Mouse (Mus musculus) spleen, postnatal 14 days (tissue): ENCODE measurements around the gene Calcoco1.

Experiments used
- DNase-seq, 2 experiments: peaks; one replicate each; pipeline ENCODE4 v3.0.0; 2021 to 2022; ENCODE audit warnings: low spot score in 2 of 2

Gene Calcoco1

GRCm38 (mm10) chr15:102737092-102737491 lies 15.1 kb upstream of the Calcoco1 start:
- no peak for DNase-seq

DNA sequence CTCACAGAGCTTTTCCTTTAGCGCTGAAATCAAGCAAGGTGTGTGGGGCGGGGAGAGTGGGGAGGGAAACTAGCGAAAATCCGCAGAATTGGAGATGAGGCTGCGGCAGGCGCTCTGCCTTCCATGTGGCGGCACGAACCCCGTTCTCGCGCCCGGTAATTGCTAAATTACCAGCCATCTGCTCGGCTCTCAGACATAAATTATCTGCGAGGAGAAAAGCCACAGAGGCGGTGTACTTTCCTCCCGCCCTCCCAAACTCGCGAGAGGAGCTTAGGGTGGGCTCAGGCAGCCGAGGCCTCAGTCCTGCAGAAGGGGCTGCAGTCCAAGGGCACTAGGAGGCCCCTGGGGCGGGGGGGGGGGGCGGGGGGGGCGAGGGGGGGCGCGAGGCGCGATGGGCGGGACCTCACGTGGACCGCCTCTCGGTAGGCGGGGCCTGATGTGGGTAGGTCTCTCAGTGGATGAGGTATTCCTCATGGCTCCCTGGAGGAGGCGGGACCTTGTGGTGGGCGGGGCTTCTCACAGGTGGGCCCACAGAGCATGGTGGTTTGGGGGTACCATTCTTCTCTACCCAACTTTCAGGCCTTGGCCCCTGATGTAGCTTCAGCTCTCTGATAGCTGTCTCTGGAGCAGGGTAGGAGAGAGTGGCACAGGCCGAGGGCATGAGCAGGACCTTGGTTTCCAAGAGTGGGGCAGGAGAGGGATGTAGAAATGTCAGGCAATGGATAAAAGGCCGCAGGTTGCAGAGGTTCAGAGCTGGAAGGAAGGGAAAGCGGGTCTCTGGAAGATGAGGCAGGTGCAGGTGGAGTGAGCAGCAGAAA lies 14.4 kb upstream of the Calcoco1 start:
- DNase-seq, result no peak

DNA sequence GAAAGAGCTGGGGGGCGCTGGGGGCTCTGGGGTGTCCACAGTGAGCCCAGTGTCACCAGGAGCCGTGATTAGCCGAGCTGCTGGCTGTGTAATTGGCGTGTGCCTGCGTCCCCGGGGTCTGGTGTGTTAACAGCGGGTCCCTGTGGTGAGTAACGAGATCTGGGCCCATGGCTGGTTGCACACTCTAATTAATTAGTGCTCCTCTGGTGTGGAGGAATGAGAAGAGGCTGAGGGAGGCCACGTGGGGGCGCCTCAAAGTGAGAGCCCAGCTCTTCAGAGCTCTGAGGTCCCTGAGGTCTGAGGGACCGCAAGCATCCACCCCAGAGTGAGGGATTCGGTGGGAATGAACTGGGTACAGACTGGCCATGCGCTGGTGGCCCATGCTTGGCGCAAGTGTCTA lies 13.1 kb upstream of the Calcoco1 start:
- DNase-seq, result no peak

DNA sequence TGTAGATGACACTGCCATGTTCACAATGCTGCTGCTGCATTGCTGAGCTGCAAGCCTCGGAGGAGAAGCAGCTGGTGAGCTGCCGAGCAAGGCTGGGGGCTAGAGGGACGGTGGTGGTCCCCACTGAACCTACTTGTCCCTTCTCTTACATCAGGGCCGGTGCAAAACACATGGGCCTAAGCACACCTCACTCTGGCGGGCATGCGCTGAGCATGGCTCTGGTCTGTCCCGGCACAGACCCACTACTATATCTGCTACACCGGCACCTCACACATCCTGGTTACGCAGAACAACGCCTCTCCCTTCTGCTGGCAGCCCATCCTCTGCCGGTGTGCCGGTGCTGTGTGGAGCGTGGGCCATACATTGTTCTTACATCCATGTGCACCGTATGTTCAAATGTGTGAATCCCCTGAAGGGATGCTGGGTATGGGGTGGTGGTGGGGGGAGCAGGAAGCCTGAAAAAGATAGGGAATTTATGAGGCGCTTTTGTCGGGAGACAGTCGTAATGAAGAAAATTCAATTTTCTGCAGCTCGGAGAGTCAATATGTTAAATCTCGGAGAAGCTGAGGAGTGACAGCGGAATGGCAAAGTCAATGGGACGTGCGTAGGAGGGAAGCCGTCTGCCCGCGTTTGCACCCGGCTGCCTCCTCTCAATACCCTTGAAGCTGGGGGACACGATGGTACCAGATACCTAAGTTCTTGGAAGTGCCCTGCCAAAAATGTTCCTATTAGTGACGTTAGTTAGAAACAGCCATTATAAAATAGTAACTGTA lies 12.0 kb upstream of the Calcoco1 start:
- no peak for DNase-seq

- no peak for DNase-seq
Measured at GRCm38 (mm10) chr15:102733233-102733632, 11.3 kb upstream of the Calcoco1 start.

GRCm38 (mm10) chr15:102732406-102732805 lies 10.4 kb upstream of the Calcoco1 start:
- no peak for DNase-seq

- no peak for DNase-seq
Measured at GRCm38 (mm10) chr15:102727951-102728350, 6.0 kb upstream of the Calcoco1 start.

- DNase-seq, result no peak
Measured at GRCm38 (mm10) chr15:102723358-102724135, 1.6 kb upstream of the Calcoco1 start.

DNA sequence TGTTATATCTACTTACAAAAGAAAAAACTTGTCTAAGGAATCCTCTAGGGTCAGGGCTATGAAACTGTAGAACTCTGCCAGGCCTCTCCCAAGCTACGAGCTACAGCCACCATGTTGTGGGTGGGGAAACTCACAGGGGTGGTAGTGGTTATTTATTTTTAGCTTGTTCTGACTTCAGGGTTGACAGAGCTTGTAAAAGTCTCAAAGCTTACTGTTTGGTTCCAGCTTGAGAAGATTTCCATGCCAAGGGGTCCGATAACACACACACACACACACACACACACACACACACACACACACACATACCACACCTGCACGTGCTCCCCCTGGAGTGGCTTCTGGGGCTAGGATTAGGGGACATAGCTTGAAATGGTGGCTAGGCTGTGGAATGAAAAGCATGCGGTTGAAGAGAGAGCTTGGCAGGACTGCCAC lies 538 bp upstream of the Calcoco1 start:
- no peak for DNase-seq

GRCm38 (mm10) chr15:102721016-102721898 lies 721 bp downstream of the Calcoco1 start:
- no peak for DNase-seq

DNA sequence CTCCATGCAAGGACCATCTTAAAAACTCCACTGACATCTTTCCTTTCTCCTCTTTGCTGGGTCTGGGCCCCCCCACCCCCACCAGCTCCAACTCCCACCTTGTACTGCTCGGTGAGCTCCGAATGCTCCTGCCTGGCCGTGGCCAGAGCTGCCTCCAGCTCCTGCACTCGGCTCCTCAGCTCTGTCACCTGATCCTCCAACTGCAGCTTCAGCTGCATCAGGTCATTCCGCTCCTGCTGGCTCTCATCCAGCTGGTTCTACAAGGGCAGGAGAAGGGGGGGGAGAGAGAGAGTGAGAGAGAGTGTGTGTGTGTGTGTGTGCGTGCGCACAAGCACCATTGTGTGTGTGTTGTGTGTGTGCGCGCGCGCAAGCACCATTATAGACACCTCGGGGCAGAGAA lies 5.8 kb downstream of the Calcoco1 start:
- no peak for DNase-seq

DNA sequence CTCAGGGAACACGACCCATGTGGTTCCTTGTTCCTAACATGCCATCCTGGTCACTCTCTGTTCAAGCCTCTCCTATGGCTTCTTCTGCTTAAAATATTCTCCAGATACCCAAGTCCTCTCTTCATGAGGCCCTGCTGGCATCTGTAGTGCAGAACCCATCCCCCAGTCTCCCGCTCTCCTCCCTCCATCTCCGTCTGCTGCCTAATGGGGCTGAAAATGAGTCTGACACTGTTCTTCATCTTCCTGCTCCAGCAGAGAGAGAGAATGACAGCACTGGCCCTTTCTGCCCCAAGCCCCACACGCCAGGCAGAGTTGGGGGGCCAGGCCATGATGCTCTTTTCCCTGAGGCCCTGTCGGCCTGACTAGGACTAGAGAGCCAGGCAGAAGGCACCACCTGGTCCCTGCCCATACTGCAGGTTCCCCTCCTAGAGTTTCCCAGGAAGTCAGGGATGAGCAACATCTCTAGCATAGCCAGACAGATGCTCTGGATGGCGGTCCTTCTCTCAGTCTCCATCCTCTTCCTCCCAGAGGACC lies 14.2 kb downstream of the Calcoco1 start:
- no peak for DNase-seq

GRCm38 (mm10) chr15:102705923-102706503 lies 16.0 kb downstream of the Calcoco1 start:
- DNase-seq, result no peak

DNA sequence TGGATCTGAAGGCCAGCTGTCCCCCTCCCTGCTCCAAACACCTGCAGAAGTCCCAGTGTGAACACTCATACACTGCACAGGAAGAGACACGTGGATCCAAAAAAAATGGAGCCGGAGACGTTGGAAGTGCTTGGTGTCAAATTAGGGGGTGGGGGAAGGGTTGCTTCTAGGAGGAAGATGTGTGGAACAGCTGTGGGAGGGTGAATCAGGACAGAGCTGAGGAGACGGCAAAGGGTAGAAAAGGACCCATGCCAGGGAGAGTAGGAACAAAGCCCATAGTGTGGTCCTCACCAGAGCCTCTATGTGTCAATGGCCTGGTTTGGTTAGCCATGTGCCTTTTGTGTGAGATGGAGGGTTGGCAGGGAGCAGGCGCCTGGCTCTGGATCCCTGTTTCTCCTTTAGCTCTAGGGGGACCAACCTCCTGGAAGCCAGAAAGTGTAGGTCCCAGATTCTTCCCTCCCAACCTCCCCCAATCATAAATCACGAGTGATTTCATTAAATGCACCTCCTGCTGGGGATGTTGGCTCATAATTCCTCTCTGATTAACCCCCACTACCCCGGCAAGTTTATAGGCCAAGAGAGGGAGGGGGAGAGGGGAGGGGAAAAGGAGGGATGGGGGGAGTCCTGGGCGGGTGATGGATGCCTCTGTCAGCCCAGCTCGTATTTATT lies 16.6 kb downstream of the Calcoco1 start:
- DNase-seq, result no peak

GRCm38 (mm10) chr15:102704806-102705205 lies 17.2 kb downstream of the Calcoco1 start:
- no peak for DNase-seq

DNA sequence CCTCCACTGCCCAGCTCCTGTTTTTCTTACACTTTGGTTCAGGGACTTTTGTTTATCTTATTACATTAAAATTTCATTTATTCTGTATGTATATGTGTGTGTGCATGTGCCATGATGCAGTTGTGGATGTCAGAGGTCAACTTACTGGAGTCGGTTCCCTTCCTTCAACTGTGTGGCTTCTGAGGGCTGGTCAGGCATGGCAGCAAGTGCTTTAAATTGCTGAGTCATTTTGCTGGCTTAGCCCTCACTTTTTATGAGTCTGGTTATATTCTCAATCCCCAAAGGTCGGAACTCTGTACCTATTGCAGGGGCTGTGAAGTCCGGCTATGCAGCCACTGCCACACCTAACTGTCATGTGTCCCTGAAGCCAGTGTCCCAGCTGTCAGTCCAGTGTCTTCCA lies 19.0 kb downstream of the Calcoco1 start:
- DNase-seq, result no peak

- peak; percentile 29 to 52 for DNase-seq
Measured at GRCm38 (mm10) chr15:102698193-102698592, 23.8 kb downstream of the Calcoco1 start.

DNA sequence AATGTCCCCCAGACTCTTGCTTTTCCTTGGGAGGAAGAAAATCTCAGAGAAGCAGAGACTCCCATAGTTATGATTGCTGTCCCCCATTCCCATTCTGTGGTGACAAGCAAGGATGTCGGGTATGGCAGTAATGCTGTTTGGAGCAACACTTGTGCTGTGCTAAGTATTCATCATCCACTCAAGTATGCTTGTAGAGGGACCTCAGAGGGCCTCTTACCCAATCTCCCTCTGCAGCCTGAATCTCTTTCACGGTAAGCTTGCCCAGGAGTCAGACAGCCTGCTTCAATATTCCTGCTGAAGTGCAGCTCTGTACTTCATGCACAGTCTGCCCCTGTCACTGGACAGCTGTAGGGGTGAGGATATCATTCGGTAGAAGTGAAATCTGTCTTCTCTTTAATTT lies 25.1 kb downstream of the Calcoco1 start:
- DNase-seq, result no peak

DNA sequence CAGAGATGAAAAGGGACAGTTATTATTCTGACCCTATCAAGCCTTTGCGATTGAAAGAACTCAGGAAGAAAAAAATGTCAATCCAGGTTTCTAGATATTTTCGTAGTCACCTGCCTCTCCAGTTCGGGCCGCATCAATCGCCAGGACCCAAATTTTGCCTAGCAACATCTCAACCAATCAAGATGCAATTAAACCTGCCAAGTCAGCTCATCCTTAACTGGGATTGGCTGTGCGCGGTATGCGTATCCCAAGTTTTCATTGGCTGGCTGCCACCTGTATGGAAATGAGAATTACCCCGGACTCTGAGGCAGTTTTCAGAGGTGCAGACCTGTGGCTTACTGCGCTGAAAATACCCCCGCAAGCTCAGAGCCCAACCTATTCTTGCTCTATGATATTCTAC lies 28.4 kb downstream of the Calcoco1 start:
- no peak for DNase-seq

- peak in 1 of 2 experiments; percentile 42 for DNase-seq
Measured at GRCm38 (mm10) chr15:102692991-102693411, 29.0 kb downstream of the Calcoco1 start.
